Mouse (Mus musculus): ENCODE data around the gene Olfr221. TPM values are rescaled to one million over a fixed set of nuclear protein-coding genes. Genes with fewer than 3 reads are reported as not detected.

Olfr221 gene
- polyA plus RNA-seq, 1 experiment from 2014 or later: not detected

- under 1% methylated on average over 68 of the region's 74 CpGs for WGBS
- peak within 1 kb of the TSS; percentile 86 for H3K4me3 ChIP-seq
- peak; percentile 87 for ATAC-seq (replicated peaks; ENCODE audit: insufficient number of reproducible peaks, insufficient read depth, low FRiP score, low read depth)
- peaks cover 16% of the 10 kb centered on the region for H3K36me3 ChIP-seq
- no peaks in the 10 kb centered on the region for H3K9me3 ChIP-seq (replicated peaks)
- H3K27me3 ChIP-seq: no peaks in the 10 kb centered on the region
- peak within 1 kb of the TSS; percentile 93 for H3K27ac ChIP-seq
- H3K9ac ChIP-seq: peak within 1 kb of the TSS; percentile 85
- H3K4me1 ChIP-seq (replicated peaks): peaks cover 33% of the 10 kb centered on the region
- peak within 1 kb of the TSS; percentile 93 for H3K4me2 ChIP-seq
Measured at GRCm38 (mm10) chr14:51984247-51985231, 57.7 kb downstream of the Olfr221 start, which contains the start of gene Arhgef40. TSS of gene Arhgef40 (plus strand) at chr14:51984719.

Other genes starting within 250 kb of the Olfr221 start
- gene AY358078, start 242.4 kb downstream of the Olfr221 start, polyA plus RNA-seq (2015; fragmentation: Nextera tagmentation; extraction: Ambion mirVana): not detected in 2 replicates
- not detected in 2 replicates for gene Ear6, start 188.8 kb downstream of the Olfr221 start, polyA plus RNA-seq (2015; fragmentation: Nextera tagmentation; extraction: Ambion mirVana)
- 35.6 and 39.4 TPM in 2 replicates for gene Mettl17, start 157.6 kb downstream of the Olfr221 start, polyA plus RNA-seq (2015; fragmentation: Nextera tagmentation; extraction: Ambion mirVana)
- gene Slc39a2, start 149.6 kb downstream of the Olfr221 start, polyA plus RNA-seq (2015; fragmentation: Nextera tagmentation; extraction: Ambion mirVana): 0.29 and 0.34 TPM in 2 replicates
- 330 and 367 TPM in 2 replicates for gene Ndrg2, start 128.3 kb downstream of the Olfr221 start, polyA plus RNA-seq (2015; fragmentation: Nextera tagmentation; extraction: Ambion mirVana)
- gene Tppp2, start 124.0 kb downstream of the Olfr221 start, polyA plus RNA-seq (2015; fragmentation: Nextera tagmentation; extraction: Ambion mirVana): not detected in 2 replicates
- gene Rnase13, start 119.7 kb downstream of the Olfr221 start, polyA plus RNA-seq (2015; fragmentation: Nextera tagmentation; extraction: Ambion mirVana): not detected in 2 replicates
- 51.8 and 69.2 TPM in 2 replicates for gene Arhgef40, start 57.7 kb downstream of the Olfr221 start, polyA plus RNA-seq (2015; fragmentation: Nextera tagmentation; extraction: Ambion mirVana)
- 0.60 and 0.68 TPM in 2 replicates for gene Tmem253, start 26.8 kb downstream of the Olfr221 start, polyA plus RNA-seq (2015; fragmentation: Nextera tagmentation; extraction: Ambion mirVana)
- gene Zfp219, start 21.7 kb downstream of the Olfr221 start, polyA plus RNA-seq (2015; fragmentation: Nextera tagmentation; extraction: Ambion mirVana): 18.1 and 23.6 TPM in 2 replicates
- 326 and 346 TPM in 2 replicates for gene Hnrnpc, start 61.6 kb upstream of the Olfr221 start, polyA plus RNA-seq (2015; fragmentation: Nextera tagmentation; extraction: Ambion mirVana)
- gene Rpgrip1, start 68.2 kb upstream of the Olfr221 start, polyA plus RNA-seq (2015; fragmentation: Nextera tagmentation; extraction: Ambion mirVana): 27.8 and 32.6 TPM in 2 replicates
- gene Supt16, start 155.0 kb upstream of the Olfr221 start, polyA plus RNA-seq (2015; fragmentation: Nextera tagmentation; extraction: Ambion mirVana): 24.6 and 27.3 TPM in 2 replicates
- 17.2 and 22.1 TPM in 2 replicates for gene Chd8, start 215.3 kb upstream of the Olfr221 start, polyA plus RNA-seq (2015; fragmentation: Nextera tagmentation; extraction: Ambion mirVana)
- gene Tox4, start 236.7 kb upstream of the Olfr221 start, polyA plus RNA-seq (2015; fragmentation: Nextera tagmentation; extraction: Ambion mirVana): 29.3 and 34.0 TPM in 2 replicates
- 12.8 and 16.6 TPM in 2 replicates for gene Rab2b, start 237.1 kb upstream of the Olfr221 start, polyA plus RNA-seq (2015; fragmentation: Nextera tagmentation; extraction: Ambion mirVana)